Mouse (Mus musculus) B cell, adult 67 days (primary cell): ENCODE results near the gene Gm17304. TPM values are rescaled to one million over a fixed set of nuclear protein-coding genes. Genes with fewer than 3 reads are reported as not detected.

ENCODE experiments used
- total RNA-seq, 2 experiments: library from RNA; stranded (reverse); gene quantifications; 4 replicates each; pipeline ENCODE4 v1.2.4; 2023

Gm17304 gene
- total RNA-seq, result not detected

DNA sequence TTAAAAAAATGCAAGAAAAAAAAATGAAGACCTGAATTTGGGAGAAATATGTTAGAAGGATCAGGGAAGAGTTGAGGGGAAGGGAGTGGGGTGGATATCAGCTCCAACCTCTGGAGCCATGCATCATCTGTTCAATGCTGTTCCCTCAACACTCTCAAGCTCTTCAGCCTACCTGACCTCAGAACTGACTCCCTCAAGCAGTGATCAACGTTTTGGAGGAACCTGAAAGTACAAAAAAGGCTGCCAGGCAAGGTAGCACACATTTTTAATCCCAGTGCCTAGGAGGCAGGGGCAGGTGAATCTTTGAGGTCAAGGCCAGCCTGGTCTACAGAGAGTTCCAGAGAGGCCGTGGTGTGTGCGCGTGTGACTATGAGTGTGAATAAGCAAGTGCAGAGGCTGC lies at the start of gene Gm17304:
Gene Gm17304 (plus strand): TSS at position 301 of the 400 bp plus-strand sequence.

Other genes starting within 250 kb of the Gm17304 start
- not detected for gene Barhl2, start 150.9 kb upstream of the Gm17304 start, total RNA-seq
- 100 to 1,000 TPM; 172 to 175 TPM for gene Zfp644, start 88.2 kb downstream of the Gm17304 start, total RNA-seq